Mouse (Mus musculus) stomach, postnatal 0 days (tissue): ENCODE results near the gene Ptpra.

ENCODE experiments used
- CTCF ChIP-seq: IDR thresholded peaks from 2 replicates; pipeline ENCODE4 v1.5.1; 2016; ENCODE audit warnings: antibody characterized with exemption, low read depth, mild to moderate bottlenecking, moderate library complexity
- EP300 ChIP-seq: optimal IDR thresholded peaks from 2 replicates; pipeline ENCODE3; 2016; ENCODE audit warnings: antibody characterized with exemption

DNA sequence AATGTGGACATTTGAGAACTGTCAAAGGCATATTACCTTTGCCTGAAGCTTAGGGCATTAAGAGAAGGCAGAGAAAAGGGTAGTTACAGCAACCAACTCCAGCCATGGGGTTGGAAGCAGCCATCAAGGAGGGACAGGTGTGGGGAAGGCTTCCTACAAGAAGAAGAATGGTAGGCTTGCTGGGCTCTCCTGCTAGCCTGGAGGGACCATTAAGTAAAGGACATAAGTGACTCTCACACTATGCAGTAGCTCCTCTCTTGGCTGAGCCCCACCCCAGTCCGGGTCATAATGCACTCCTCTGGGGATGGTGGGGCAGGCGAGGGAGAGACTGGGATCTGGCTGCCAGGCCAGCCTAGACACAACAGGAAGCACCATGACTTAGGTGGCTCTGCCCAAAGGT is 43.9 kb upstream of the Ptpra start, which contains the start of gene Tmem239:
- TF ChIP-seq CTCF = no peak
- TF ChIP-seq EP300 = no peak
